Mouse (Mus musculus): ENCODE measurements around the gene Trim65.

Trim65 gene

DNA sequence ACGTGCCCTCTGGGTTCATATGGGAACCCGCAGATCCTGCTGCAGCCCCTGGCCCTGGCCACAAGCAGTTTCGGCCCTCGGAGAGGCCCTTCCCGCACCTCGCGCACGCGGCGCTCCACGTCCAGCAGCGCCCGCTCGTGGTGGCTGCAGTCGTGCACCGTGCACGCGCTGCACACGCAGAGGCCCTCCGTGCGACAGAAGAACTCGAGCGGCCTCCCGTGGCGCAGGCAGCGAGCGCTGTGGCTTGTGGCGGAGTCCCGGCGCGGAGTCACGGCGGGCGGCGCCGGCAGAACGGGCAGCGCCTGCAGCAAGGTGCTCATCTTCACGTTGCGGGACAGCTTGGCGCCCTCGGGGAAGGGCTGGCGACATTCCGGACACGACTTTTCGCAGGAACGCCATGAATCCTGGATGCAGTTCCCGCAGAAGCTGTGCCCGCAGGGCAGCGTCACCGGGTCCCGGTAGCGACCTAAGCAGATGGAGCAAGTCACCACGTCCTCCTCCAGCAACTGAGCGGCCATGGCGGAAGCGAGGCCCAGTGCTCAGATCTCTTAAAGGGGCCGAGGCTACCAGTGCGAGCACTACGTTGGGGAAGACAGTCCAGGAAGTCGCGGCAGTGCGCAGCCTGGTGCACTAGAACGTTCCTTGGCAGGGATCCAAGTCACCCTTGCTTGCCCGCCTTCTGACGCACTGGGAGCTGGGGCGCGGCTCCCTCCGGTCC lies at the start of gene Trim65:
TSS of gene Trim65 (minus strand) at position 641 of the 718 bp plus-strand sequence.
- peak; percentile 81 to 85 for DNase-seq (ENCODE audit: low spot score in 2 of 2)

GRCm38 (mm10) chr11:116178411-116179121 lies 47.6 kb upstream of the Trim65 start:
- DNase-seq (ENCODE audit: low spot score in 2 of 2), result no peak

- no peak for DNase-seq (ENCODE audit: low spot score in 2 of 2)
These were observed 45.1 kb upstream of the Trim65 start for GRCm38 (mm10) chr11:116176010-116176409.

- DNase-seq (ENCODE audit: low spot score in 2 of 2), result no peak
These were observed 44.0 kb upstream of the Trim65 start for GRCm38 (mm10) chr11:116174775-116175448.

- DNase-seq (ENCODE audit: low spot score in 2 of 2), result no peak
These were observed 41.0 kb upstream of the Trim65 start for GRCm38 (mm10) chr11:116171959-116172358.

DNA sequence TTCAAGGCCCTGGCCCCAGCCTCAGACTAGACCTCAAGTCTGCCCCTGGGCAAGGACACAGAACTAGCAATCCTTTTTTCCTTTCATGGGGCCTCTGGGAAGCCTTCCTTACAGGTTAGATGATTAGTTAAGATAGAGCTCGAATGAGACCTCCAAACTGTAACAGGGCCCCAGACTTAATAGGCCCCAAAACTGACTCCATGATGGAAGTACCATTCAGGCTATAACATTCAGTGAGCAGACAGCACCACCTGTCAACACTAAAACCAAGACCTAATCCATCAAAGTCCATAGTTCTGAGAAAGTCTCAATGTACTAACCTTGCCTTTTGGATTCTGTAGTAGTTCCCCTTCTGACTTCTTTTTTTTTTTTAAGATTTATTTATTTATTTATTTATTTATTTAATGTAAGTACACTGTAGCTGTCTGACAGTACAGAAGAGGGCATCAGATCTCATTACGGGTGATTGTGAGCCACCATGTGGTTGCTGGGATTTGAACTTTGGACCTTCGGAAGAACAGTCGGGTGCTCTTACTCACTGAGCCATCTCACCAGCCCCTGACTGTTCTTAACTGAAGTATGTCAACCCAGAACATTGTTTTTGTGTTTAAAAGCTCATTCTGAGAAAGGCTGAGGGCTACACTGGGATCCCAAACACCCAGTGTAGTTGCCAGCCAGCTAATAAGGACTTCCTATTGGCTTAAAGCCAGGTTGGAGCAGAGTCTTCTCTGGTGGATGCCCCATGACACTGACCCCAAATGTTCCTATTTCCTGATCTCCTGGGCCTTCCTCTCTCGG lies 39.3 kb upstream of the Trim65 start:
- DNase-seq (ENCODE audit: low spot score in 2 of 2), result no peak

- DNase-seq (ENCODE audit: low spot score in 2 of 2), result no peak
These were observed 38.3 kb upstream of the Trim65 start for GRCm38 (mm10) chr11:116169214-116169613.

DNA sequence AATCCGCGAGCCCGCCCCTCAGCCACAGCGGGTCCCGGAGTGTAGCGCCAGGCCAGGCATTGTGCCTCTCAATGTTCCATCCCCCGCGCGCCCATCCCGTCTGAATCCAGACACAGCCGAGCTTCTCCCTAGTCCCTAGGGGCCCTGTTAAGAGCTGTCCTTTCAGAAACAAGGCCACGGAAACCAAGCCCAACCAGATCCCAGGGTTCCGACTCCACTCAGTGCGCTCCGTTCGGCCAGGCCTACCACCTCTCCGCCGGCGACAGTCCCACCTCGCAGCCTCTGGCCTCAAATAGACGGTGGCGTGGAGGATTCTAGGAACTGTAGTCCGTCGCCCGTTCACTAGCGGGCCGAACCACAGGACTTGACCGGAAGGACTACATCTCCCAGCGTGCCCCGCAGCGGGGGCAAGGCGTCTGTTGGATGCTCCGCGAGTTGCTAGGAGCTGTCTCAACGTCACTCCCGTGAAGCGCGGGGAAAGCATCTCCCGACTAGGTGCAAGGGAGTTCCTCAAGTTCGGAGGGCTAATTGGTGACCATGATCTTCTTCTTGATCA lies 37.0 kb upstream of the Trim65 start, which contains the start of gene Fbf1:
TSS of gene Fbf1 (minus strand) at position 283 of the 556 bp plus-strand sequence.
- peak; percentile 84 to 86 for DNase-seq (ENCODE audit: low spot score in 2 of 2)

DNA sequence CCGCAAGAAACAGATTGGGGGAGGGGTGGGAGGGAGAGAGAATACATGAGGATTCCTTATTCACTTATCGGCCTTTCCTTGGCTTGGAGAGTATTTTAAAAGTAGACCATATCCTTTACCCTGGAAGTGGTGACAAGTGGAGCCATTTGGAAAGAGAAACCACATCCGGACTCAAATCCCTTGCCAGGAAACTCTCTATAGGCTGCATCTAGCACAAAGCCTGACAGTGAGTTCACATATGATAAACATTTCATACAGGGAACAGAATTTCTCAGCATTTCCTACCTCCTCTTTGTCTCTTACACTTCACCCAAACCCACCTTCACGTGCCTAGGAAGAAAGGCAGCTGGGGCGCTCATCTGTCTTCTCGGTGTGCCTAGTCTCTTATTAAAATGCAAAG lies 36.3 kb upstream of the Trim65 start:
- DNase-seq (ENCODE audit: low spot score in 2 of 2), result no peak

GRCm38 (mm10) chr11:116163002-116163401 lies 32.1 kb upstream of the Trim65 start:
- no peak for DNase-seq (ENCODE audit: low spot score in 2 of 2)

- DNase-seq (ENCODE audit: low spot score in 2 of 2), result no peak
These were observed 31.2 kb upstream of the Trim65 start for GRCm38 (mm10) chr11:116162146-116162545.

GRCm38 (mm10) chr11:116161312-116161711 lies 30.4 kb upstream of the Trim65 start:
- no peak for DNase-seq (ENCODE audit: low spot score in 2 of 2)

DNA sequence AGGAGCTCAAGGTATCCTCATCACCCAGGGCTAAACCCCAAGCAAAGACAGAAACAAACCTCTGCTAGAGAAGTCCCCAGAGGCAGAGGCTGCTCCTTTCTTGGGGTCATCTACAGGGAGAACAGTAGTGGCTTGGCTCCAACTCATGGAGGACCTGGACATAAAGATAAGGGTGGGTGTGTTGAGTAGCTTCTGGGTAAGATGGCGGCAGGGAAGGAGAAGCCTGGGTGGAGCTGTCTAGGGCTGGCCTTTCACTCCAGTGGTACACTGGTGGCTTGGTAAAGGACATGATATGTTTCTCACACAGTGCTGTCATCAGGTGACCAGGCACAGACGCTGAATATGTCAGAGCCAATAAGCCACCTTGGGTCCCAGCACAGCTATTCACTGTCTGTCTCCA lies 20.0 kb upstream of the Trim65 start:
- no peak for DNase-seq (ENCODE audit: low spot score in 2 of 2)

DNA sequence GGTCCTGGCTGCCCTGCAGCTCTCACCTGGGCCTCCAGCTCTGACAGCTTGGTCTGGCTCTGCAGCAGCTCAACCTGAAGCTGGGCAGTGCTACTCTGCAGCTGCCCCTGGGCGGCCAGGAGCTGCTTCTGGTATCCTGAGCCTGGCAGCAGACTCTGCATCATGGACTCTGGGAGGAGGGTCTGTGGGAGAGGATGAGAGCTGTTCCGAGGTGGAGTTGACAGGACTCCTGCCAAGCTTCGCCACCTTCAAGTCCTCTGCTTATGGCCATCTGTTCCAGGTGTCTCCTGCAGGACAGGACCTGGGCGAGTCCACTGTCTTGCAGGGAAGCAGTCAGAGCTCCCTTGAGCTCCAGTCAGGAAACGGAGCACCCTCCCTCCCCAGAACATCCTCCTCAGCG lies 18.4 kb upstream of the Trim65 start:
- DNase-seq (ENCODE audit: low spot score in 2 of 2), result no peak

DNA sequence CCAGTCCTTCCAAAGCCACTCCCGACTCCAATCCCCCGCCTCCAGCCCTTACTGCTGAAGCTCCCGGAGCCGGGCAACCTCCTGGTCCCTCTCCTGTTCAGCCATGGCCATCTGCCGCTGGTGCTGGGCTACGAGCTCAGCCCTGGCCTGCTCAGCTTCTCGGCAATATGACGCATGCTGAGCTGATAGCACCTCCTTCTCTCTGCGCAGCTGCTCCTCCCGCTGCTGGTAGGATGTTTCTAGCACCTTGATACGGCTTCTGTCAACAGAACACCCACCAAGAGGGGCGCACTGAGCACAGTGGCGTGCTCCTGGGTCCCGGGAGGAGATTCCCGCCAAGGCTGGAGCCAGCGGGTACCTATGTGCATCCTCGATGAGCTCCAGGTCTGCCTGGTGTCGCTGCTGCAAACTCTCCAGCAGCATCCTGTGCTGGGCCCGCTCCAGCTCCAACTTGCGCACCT lies 17.9 kb upstream of the Trim65 start:
- DNase-seq (ENCODE audit: low spot score in 2 of 2), result no peak

DNA sequence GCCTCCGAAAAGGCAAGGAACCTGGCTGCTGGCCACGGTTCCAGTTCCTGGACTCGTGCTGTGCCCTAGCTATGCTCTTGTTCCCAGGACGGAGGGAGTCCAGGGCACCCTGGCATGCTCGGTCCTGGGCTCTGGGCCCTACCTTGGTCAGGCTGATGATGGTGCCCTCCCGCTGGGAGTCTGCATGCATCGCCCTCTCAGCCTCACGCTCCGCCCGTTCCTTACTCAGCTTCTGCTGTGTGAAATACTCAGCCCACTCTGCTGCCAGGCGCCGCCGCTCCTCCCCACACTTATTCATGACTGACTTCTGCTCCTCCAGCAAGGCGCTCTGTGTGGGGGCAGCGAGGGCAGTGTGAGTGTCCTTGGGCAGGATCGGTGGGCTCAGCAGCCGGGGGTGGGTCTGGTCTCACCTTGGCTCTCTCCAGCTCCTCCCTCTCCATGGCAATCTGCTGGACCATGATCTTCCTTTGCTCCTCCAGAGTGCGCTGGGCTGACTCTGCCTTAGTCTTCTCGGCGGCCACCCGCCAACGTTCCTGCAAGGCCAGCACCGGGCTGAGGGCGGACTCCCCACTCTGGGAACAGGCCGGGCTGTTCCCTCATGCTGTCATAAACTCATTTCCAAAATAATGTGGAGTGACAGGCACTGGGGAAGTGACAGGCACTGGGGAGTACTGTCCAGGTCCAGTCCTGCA lies 15.5 kb upstream of the Trim65 start:
- DNase-seq (ENCODE audit: low spot score in 2 of 2), result no peak

GRCm38 (mm10) chr11:116145481-116146293 lies 14.8 kb upstream of the Trim65 start:
- no peak for DNase-seq (ENCODE audit: low spot score in 2 of 2)

DNA sequence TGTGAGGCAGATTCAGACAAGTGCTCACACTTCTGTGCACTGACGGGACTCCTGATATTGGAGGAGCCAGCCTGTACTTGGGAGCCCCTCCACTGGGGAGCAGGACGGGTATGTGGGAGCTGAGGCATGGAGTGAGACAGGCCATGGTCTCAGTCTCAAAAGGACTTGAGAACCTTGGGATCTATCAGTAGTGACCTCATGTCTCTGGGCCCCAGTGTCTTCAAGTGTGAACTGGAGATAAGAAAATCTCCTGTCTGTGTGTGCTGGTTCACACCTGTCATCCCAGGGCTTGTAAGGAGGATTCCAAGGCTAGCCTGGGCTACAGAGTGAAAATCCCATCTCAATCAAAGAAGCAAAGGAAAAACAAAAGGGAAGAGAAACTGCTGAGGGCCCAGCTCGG lies 12.5 kb upstream of the Trim65 start:
- no peak for DNase-seq (ENCODE audit: low spot score in 2 of 2)

DNA sequence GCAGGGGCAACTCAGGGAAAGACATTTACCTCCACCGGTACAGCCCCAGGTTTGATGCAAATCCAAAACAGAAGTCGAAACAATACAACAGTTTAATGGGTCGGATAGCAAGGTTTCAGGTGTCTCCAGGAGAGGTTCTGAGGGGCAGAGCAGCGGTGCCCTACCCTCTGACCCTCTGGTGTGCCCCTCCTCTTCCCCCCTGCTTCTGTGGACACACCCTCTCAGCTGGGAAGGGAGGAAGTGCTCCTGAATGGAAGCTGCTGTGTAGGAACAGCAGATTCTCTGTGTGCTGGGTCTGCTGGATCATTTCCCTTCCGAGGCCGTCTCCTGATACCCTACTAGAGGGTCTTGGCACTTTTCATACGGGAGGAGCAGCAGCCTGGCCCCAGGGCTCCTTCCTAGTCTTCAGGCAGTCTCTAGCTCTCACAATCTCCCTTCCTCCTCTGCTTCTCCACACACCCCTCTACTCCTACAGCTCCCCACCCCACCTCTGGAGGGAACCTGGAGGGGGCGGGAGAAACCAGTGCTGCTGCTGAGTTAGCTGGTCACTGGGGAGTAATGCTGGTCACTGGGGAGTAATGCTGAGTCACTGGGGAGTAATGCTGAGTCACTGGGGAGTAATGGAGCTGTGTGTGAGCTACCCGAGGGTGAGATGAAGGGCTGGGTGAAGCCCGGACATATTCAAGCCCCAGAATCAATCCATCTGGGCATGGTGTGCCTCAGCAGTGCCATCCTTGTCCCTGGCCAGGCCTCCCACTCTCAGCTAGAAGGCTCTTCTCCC lies 11.5 kb upstream of the Trim65 start:
- DNase-seq (ENCODE audit: low spot score in 2 of 2), result no peak
